15 mouse cellular contexts compared by ENCODE assay signal in genomic region chr6:99840823-99841222, GRCm38 (mm10).
"Had no signal": no experiment of that assay in that cellular context is flagged by ENCODE, and none has a peak within 500 bp of the region (broad histone marks: within the 10 kb centered on the region; RNA-seq: fewer than 3 reads in every experiment).

No protein-coding gene starts in this region.

- H3K9me3 ChIP-seq: midbrain, embryonic 10.5 days; midbrain, embryonic 12.5 days; neural tube, embryonic 12.5 days had no signal

- ATAC-seq: midbrain, embryonic 16.5 days had no signal

- DNase-seq: lung, adult 18-20 months; lung, embryonic 14.5 days; lung, postnatal 10 days; lung, postnatal 4 days; midbrain, embryonic 14.5 days; right cerebral cortex, postnatal 14 days; right cerebral cortex, postnatal 4 days; spleen, adult 18-20 months; thymus, adult 18-20 months; thymus, postnatal 14 days; thymus, postnatal 36 days had no signal

- H3K4me3 ChIP-seq: midbrain, embryonic 10.5 days; midbrain, embryonic 12.5 days; neural tube, embryonic 12.5 days had no signal

- H3K27ac ChIP-seq: midbrain, embryonic 10.5 days; midbrain, embryonic 12.5 days; neural tube, embryonic 12.5 days had no signal

- H3K36me3 ChIP-seq: midbrain, embryonic 10.5 days; midbrain, embryonic 12.5 days; neural tube, embryonic 12.5 days had no signal

- H3K27me3 ChIP-seq: neural tube, embryonic 12.5 days had no signal
